Mouse (Mus musculus) frontal cortex, postnatal 14 days (tissue): ENCODE results near the gene Mvb12b.

Experiments
- DNase-seq, 2 experiments: peaks; one replicate each; pipeline ENCODE4 v3.0.0; 2022; ENCODE audit warnings: low spot score in 2 of 2

Gene Mvb12b

DNA sequence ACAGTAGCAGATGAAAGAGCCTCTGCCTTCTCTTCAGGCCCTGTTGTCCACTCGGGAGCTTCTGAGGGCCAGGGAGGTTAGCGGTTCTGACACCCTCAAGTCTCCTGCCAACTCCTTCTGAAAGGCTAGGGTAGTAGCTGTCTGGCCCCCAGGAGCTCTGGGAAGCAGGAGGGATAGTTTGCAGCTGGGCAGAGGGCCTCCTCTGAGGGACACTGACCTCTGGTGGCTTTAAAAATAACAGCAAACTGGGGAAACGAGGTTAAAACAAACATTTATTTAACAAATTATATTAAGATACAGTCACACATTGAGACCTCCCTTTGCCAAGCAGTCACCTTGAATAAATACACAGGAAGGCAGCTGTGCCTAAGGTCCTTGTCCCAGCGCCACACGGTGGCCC lies 158.0 kb downstream of the Mvb12b start:
- DNase-seq: no peak

DNA sequence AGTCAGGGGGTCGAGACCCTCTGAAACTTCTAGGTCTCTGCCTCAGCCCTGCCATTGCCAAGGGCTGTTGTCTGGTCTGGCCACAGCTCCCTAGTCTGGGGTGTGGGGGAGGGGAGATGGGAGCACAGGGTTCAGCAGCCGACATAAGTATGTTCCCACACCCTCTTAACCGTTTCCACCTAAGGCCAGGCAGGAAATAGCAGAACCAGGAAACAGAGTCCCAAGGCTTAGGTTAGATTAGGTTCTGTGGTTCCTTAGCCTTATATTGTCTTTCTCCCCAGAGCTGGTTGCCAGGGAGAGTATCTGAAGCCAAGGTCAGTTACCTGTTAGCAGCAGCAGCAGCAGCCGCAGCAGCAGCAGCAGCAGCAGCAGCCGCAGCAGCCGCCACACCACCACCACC lies 160.5 kb downstream of the Mvb12b start:
- no peak for DNase-seq

DNA sequence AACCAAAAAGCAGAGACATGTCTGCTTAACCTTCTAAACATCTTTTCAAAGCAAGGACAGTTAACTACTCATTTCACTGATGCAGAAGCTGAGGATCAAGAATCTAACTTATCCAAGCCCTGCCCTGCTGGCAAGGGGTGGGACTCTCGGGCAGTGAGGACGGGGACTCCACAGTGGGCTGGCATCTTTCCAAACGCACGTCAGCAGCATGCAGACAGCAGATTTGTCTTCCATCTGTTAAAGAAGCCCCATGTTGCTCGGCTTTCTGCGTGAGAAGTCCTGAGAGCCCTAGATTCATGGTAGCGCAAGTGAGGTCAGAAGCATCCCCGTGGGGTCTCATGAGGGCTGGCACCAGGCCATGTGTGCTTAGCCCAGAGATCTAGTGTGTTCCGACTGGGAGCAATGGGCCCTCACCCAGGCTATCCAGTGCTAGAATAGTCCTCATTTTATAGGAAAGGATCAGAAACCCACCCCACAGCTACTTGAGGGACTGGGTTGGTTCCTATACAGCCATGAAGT lies 167.3 kb downstream of the Mvb12b start:
- DNase-seq: no peak

DNA sequence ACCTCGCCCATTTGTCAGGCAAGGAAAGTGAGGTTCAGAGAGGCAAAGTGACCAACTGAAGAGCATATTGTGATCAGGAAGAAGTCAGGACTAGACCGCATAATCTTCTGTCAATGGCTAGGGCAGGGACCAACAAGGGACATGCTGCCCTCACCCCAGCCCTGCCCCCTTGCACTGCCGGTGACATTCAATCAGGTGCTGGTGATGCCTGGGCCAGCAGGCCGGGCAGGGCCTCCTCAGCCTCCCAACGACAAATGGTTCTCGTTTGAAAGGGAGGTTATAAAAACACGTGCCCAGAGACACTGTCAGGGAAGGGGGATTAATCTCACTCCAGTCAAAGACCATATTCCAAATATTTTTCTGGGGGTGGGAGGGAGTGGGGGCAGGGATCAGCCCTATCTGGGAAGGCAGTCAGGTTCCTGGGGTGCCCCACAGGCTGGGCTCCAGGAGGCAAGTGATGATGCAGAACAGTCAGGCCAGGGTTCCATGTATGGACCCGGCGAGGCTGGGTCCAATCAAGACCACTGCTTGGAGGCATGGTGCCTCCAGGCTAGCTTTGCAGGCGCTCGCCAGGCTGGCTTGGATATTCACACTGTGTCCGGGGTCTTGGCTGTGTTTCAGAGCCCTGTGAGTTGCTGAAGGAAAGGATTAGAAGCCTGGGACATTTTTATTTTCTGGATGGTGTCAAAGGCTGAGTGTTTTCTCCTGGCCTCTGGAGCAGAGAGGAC lies 168.2 kb downstream of the Mvb12b start:
- no peak for DNase-seq

- no peak for DNase-seq
Observed at GRCm38 (mm10) chr2:33718561-33718960, 169.2 kb downstream of the Mvb12b start.

DNA sequence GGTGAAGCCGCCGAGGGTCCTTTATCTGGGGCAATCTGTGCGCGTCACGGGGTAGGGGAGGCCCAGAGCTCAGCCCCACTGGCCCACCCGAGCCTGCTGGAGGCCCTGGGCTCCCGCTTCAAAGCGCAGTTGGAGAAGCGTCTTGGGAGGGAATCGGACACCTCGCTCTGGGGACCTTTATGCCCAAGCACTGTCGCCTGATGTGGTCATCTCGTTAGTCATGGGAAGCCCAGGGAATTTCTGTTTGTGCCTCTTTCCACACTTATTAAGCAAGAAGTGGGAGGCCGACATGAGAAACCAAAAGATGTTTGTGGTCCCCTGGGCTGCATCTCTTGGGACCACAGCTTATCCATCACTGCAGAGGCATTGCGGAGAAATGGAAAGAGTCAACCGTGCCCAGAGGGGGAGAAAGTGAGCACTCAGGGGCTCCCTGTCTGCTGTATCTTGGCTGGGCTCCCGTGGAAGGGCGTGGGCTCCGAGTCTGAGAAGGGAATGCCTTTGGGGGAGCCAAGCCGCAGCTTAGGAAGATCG lies 169.9 kb downstream of the Mvb12b start:
- no peak for DNase-seq

GRCm38 (mm10) chr2:33717378-33717777 lies 170.4 kb downstream of the Mvb12b start:
- no peak for DNase-seq

- DNase-seq: no peak
Observed at GRCm38 (mm10) chr2:33716878-33717277, 170.9 kb downstream of the Mvb12b start.

GRCm38 (mm10) chr2:33714932-33715331 lies 172.8 kb downstream of the Mvb12b start:
- no peak for DNase-seq

GRCm38 (mm10) chr2:33713580-33714260 lies 174.0 kb downstream of the Mvb12b start:
- no peak for DNase-seq

GRCm38 (mm10) chr2:33712811-33713210 lies 174.9 kb downstream of the Mvb12b start:
- no peak for DNase-seq

DNA sequence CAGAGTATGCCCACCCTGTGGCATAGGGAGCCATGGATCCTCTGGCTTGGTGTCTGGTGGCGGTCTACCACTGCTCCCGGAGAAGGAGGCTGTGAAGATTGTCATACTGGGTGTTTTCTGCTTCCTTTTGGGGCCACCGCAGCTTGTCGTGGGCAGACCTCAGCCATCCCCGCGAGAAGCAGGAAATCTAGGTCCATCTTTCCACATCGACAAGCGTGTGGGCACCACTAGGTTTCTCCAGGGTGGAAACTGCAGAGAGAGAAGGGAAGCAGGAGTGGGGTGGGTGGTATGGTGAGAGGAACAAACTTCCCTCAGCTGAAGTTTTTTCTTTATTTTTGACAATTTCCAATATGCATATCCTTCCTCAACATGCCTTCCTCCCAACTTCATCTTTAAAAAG lies 178.9 kb downstream of the Mvb12b start:
- no peak for DNase-seq

- DNase-seq: no peak
Observed at GRCm38 (mm10) chr2:33708096-33708495, 179.7 kb downstream of the Mvb12b start.

GRCm38 (mm10) chr2:33706403-33706802 lies 181.3 kb downstream of the Mvb12b start:
- DNase-seq: no peak

- DNase-seq: no peak
Observed at GRCm38 (mm10) chr2:33705687-33706320, 181.9 kb downstream of the Mvb12b start.

GRCm38 (mm10) chr2:33703286-33703685 lies 184.5 kb downstream of the Mvb12b start:
- DNase-seq: no peak

- DNase-seq: no peak
Observed at GRCm38 (mm10) chr2:33702705-33703104, 185.0 kb downstream of the Mvb12b start.

GRCm38 (mm10) chr2:33701446-33701815 lies 186.3 kb downstream of the Mvb12b start:
- no peak for DNase-seq

DNA sequence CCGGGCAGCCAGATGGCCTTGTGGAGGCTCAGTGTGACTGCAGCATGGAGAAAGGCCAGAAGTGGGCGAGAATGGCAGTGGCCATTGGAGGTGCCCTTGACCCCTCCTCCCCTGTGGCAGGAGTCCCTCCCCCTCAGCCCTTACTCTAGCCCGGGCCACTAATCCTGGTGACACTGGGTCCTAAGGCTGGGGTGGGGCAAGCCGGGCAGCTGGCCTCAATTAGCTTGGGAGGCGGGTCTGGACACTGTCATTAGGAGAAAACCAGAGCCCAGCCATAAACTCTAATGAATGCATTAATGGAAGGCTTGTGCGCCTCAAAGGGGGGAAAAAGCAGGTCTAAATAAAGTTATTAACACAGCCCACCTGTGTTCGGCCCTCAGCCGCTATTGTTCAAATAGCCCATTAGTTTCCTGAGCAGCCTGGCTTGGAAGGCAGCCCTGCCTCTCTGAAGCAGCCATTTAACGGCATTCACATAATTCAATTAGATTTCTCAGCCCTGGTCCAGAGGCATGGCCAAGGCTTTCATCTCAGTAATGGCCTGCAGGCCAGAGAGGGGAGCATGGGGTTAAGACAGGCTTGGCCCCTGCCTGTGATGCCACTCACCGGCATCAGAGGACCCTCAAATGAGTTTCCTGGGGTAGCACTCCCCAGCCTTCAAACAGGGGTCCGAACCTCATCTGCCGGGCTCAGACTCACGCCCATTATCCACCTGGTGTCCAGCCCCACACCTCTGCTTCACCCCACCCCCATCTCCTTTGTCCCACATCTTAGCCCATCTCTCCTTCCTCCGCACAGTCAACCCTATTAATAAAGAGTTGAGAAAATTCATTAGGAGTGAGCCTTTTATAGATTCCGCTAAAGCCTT lies 186.9 kb downstream of the Mvb12b start:
- DNase-seq: no peak

DNA sequence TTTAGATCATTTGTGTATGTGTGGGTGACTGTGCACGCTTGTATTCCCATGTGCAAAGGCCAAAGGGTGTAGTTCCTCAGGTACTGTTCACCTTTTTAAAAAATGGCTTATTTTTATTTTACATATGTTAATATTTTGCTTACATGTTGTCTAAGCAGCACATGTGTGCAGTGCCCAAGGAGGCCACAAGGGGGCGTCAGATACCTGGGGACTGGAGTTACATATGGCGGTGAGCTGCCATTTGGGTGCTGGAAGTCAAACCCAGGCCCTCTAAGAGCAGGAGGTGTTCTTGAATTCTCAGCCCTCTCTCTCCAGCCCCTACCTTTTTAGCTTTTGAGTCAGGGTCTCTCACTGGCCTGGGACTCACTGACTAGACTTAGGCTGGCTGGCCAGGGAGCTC lies 188.8 kb downstream of the Mvb12b start:
- DNase-seq: no peak

DNA sequence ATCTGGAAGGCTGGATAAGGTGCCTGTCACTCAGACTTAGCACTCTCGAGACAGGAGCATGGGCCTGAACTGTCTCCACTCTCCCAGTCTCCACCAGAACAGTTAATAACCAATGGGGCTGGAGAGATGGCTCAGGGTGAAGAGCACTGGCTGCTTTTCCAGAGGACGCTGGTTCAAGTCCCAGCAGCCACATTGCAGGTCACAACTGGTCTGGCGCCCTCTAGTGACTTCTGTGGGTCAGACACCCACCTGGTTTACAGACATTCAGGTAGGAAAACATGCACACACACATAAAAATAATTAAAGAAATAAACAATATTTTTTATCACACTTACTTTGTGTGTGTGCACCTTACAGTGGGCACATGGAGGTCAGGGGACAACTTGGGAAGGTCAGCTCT lies 191.3 kb downstream of the Mvb12b start:
- no peak for DNase-seq

DNA sequence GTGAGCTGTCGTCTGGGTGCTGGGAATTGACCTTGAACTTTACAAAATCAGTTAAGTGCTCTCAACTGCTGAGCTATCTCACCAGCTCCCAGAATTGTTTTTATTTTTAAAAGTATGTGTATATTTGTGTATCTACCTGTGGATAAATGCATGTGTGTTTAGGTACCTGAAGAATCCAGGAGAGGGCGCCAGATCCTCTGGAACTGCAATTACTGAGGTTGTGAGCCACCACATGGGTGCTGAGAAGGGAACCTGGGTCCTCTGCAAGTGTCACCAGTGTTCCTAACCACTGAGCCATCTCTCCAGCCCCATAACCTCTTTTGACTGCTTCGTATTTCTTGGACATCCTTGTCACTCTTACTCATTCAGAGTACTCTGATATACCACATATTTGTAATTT lies 193.8 kb downstream of the Mvb12b start:
- no peak for DNase-seq
